Mouse (Mus musculus): ENCODE data around the gene Clmp. TPM values are rescaled to one million over a fixed set of nuclear protein-coding genes. Genes with fewer than 3 reads are reported as not detected.

Clmp gene
- polyA plus RNA-seq, 1 experiment: 2.0 TPM

- Histone ChIP-seq H3K4me1 (ENCODE audit: control insufficient read depth, insufficient read depth, low read length) (peaks cover 21% of the 10 kb centered on the region), H3K27ac (ENCODE audit: insufficient read depth, low read depth, low read length) (0 out of 2 replicates have a peak overlapping the region, but pooled peaks have one; percentile 68), H3K4me3 (ENCODE audit: insufficient read depth, low read length) (no peak overlapping the region)
- TF ChIP-seq POLR2A (IDR thresholded peaks at IDR 0.05; ENCODE audit: borderline replicate concordance, low read depth, low read length) (no peak), CTCF (IDR thresholded peaks at IDR 0.05; ENCODE audit: low read depth, low read length) (no peak)
These were observed 23.4 kb downstream of the Clmp start for GRCm38 (mm10) chr9:40709141-40709537.

- TF ChIP-seq CTCF (IDR thresholded peaks at IDR 0.05; ENCODE audit: low read depth, low read length): no peak
- TF ChIP-seq POLR2A (IDR thresholded peaks at IDR 0.05; ENCODE audit: borderline replicate concordance, low read depth, low read length): no peak
These were observed 23.8 kb downstream of the Clmp start for GRCm38 (mm10) chr9:40709587-40709986.

GRCm38 (mm10) chr9:40709991-40710390, 24.2 kb downstream of the Clmp start:
- TF ChIP-seq POLR2A (IDR thresholded peaks at IDR 0.05; ENCODE audit: borderline replicate concordance, low read depth, low read length) (no peak), CTCF (IDR thresholded peaks at IDR 0.05; ENCODE audit: low read depth, low read length) (peak; percentile 30; the same call in 1 of the 2 replicates)
- H3K4me3 ChIP-seq (ENCODE audit: insufficient read depth, low read length): no peak overlapping the region
- H3K27ac ChIP-seq (ENCODE audit: insufficient read depth, low read depth, low read length): peak overlapping the region; percentile 68
- peaks cover 21% of the 10 kb centered on the region for H3K4me1 ChIP-seq (ENCODE audit: control insufficient read depth, insufficient read depth, low read length)

More at GRCm38 (mm10) chr9:40709587-40709986, 23.8 kb downstream of the Clmp start:
- no peak overlapping the region for H3K4me3 ChIP-seq (ENCODE audit: insufficient read depth, low read length)
- peaks cover 21% of the 10 kb centered on the region for H3K4me1 ChIP-seq (ENCODE audit: control insufficient read depth, insufficient read depth, low read length)
- peak overlapping the region; percentile 68 for H3K27ac ChIP-seq (ENCODE audit: insufficient read depth, low read depth, low read length)

- Histone ChIP-seq H3K4me3 (ENCODE audit: insufficient read depth, low read length) (no peak overlapping the region), H3K27ac (ENCODE audit: insufficient read depth, low read depth, low read length) (no peak overlapping the region), H3K4me1 (ENCODE audit: control insufficient read depth, insufficient read depth, low read length) (peaks cover 21% of the 10 kb centered on the region)
- TF ChIP-seq POLR2A (IDR thresholded peaks at IDR 0.05; ENCODE audit: borderline replicate concordance, low read depth, low read length): no peak
- TF ChIP-seq CTCF (IDR thresholded peaks at IDR 0.05; ENCODE audit: low read depth, low read length): no peak
These were observed 25.9 kb downstream of the Clmp start for GRCm38 (mm10) chr9:40711654-40712053.

- TF ChIP-seq POLR2A (IDR thresholded peaks at IDR 0.05; ENCODE audit: borderline replicate concordance, low read depth, low read length) (no peak), CTCF (IDR thresholded peaks at IDR 0.05; ENCODE audit: low read depth, low read length) (no peak)
These were observed 31.6 kb downstream of the Clmp start for GRCm38 (mm10) chr9:40717182-40717874.

GRCm38 (mm10) chr9:40717875-40718185, 32.1 kb downstream of the Clmp start:
- H3K27ac ChIP-seq (ENCODE audit: insufficient read depth, low read depth, low read length): no peak overlapping the region
- H3K4me1 ChIP-seq (ENCODE audit: control insufficient read depth, insufficient read depth, low read length): peaks cover 12% of the 10 kb centered on the region
- H3K4me3 ChIP-seq (ENCODE audit: insufficient read depth, low read length): no peak overlapping the region
- no peak for TF ChIP-seq CTCF (IDR thresholded peaks at IDR 0.05; ENCODE audit: low read depth, low read length)
- TF ChIP-seq POLR2A (IDR thresholded peaks at IDR 0.05; ENCODE audit: borderline replicate concordance, low read depth, low read length): no peak

More at GRCm38 (mm10) chr9:40717182-40717874, 31.6 kb downstream of the Clmp start:
- H3K4me3 ChIP-seq (ENCODE audit: insufficient read depth, low read length): no peak overlapping the region
- 0 out of 2 replicates have a peak, but pooled peaks cover 7% of the 10 kb centered on the region for H3K4me1 ChIP-seq (ENCODE audit: control insufficient read depth, insufficient read depth, low read length)
- H3K27ac ChIP-seq (ENCODE audit: insufficient read depth, low read depth, low read length): no peak overlapping the region

- H3K4me1 ChIP-seq (ENCODE audit: control insufficient read depth, insufficient read depth, low read length): peaks cover 16% of the 10 kb centered on the region
- H3K4me3 ChIP-seq (ENCODE audit: insufficient read depth, low read length): no peak overlapping the region
- H3K27ac ChIP-seq (ENCODE audit: insufficient read depth, low read depth, low read length): no peak overlapping the region
- TF ChIP-seq CTCF (IDR thresholded peaks at IDR 0.05; ENCODE audit: low read depth, low read length) (no peak), POLR2A (IDR thresholded peaks at IDR 0.05; ENCODE audit: borderline replicate concordance, low read depth, low read length) (no peak)
These were observed 35.1 kb downstream of the Clmp start for GRCm38 (mm10) chr9:40720881-40721280.

- Histone ChIP-seq H3K27ac (ENCODE audit: insufficient read depth, low read depth, low read length) (no peak overlapping the region), H3K4me3 (ENCODE audit: insufficient read depth, low read length) (no peak overlapping the region), H3K4me1 (ENCODE audit: control insufficient read depth, insufficient read depth, low read length) (peaks cover 20% of the 10 kb centered on the region)
- TF ChIP-seq POLR2A (IDR thresholded peaks at IDR 0.05; ENCODE audit: borderline replicate concordance, low read depth, low read length) (no peak), CTCF (IDR thresholded peaks at IDR 0.05; ENCODE audit: low read depth, low read length) (no peak)
These were observed 37.6 kb downstream of the Clmp start for GRCm38 (mm10) chr9:40723311-40723772.

- TF ChIP-seq CTCF (IDR thresholded peaks at IDR 0.05; ENCODE audit: low read depth, low read length): no peak
- no peak for TF ChIP-seq POLR2A (IDR thresholded peaks at IDR 0.05; ENCODE audit: borderline replicate concordance, low read depth, low read length)
- H3K27ac ChIP-seq (ENCODE audit: insufficient read depth, low read depth, low read length): no peak overlapping the region
- peaks cover 21% of the 10 kb centered on the region for H3K4me1 ChIP-seq (ENCODE audit: control insufficient read depth, insufficient read depth, low read length)
- no peak overlapping the region for H3K4me3 ChIP-seq (ENCODE audit: insufficient read depth, low read length)
These were observed 39.2 kb downstream of the Clmp start for GRCm38 (mm10) chr9:40724978-40725377.

- TF ChIP-seq POLR2A (IDR thresholded peaks at IDR 0.05; ENCODE audit: borderline replicate concordance, low read depth, low read length) (no peak), CTCF (IDR thresholded peaks at IDR 0.05; ENCODE audit: low read depth, low read length) (no peak)
- H3K27ac ChIP-seq (ENCODE audit: insufficient read depth, low read depth, low read length): no peak overlapping the region
- peaks cover 26% of the 10 kb centered on the region for H3K4me1 ChIP-seq (ENCODE audit: control insufficient read depth, insufficient read depth, low read length)
- H3K4me3 ChIP-seq (ENCODE audit: insufficient read depth, low read length): no peak overlapping the region
These were observed 41.5 kb downstream of the Clmp start for GRCm38 (mm10) chr9:40727140-40727823.

All from bone marrow macrophage, adult 2 months (primary cell).